ENCODE assay signal across 8 mouse cellular contexts in genomic region chr13:21787760-21788593, GRCm38 (mm10). TPM values are rescaled to one million over a fixed set of nuclear protein-coding genes. Genes with fewer than 3 reads are reported as not detected.
DNase-seq lines count a peak whose midpoint lies in the region; ATAC-seq and TF ChIP-seq lines count a peak whose summit lies in the region.

No protein-coding gene starts in this region.

- TF ChIP-seq CTCF in brain, embryonic 14.5 days (IDR thresholded peaks at IDR 0.05; ENCODE audit: borderline replicate concordance, extremely low read depth, insufficient read depth, insufficient read length) = no peak

- no peak for TF ChIP-seq POLR2A in brain, embryonic 14.5 days (IDR thresholded peaks at IDR 0.05; ENCODE audit: borderline replicate concordance, extremely low read depth, insufficient read depth, insufficient read length, poor library complexity, severe bottlenecking)

- peak overlapping the region; percentile 38 for H3K4me3 ChIP-seq in lung, embryonic 15.5 days
- peak overlapping the region; percentile 40 for H3K4me3 ChIP-seq in neural tube, embryonic 15.5 days (replicated peaks)

- H3K27ac ChIP-seq in lung, embryonic 15.5 days = peak overlapping the region; percentile 93
- 0 out of 2 replicates have a peak overlapping the region, but pooled peaks have one; percentile 33 for H3K27ac ChIP-seq in neural tube, embryonic 15.5 days (replicated peaks)

- DNase-seq in lung, postnatal 14 days = no peak
- peak; percentile 63 for DNase-seq in brain, embryonic 14.5 days (ENCODE audit: low read depth)
- DNase-seq in induced T-regulatory cell, adult 2 months (ENCODE audit: low read depth) = peak; percentile 58
- no peak for DNase-seq in frontal cortex, adult 2 months (ENCODE audit: extremely low spot score in 1 of 2, low spot score in 1 of 2)
- no peak for DNase-seq in lung, postnatal 10 days
- no peak for DNase-seq in kidney, adult 9 months

- no peaks in the 10 kb centered on the region for H3K36me3 ChIP-seq in lung, embryonic 15.5 days
- H3K36me3 ChIP-seq in neural tube, embryonic 15.5 days = no peaks in the 10 kb centered on the region

- no peaks in the 10 kb centered on the region for H3K27me3 ChIP-seq in lung, embryonic 15.5 days
- H3K27me3 ChIP-seq in neural tube, embryonic 15.5 days (replicated peaks) = no peaks in the 10 kb centered on the region

- peaks cover 49% of the 10 kb centered on the region for H3K4me1 ChIP-seq in lung, embryonic 15.5 days
- peaks cover 29% of the 10 kb centered on the region for H3K4me1 ChIP-seq in neural tube, embryonic 15.5 days

- peak overlapping the region; percentile 50 for H3K4me2 ChIP-seq in lung, embryonic 15.5 days
- H3K4me2 ChIP-seq in neural tube, embryonic 15.5 days = peak overlapping the region; percentile 67

- peak overlapping the region; percentile 29 for H3K9ac ChIP-seq in lung, embryonic 15.5 days
- 0 out of 2 replicates have a peak overlapping the region, but pooled peaks have one; percentile 34 for H3K9ac ChIP-seq in neural tube, embryonic 15.5 days (replicated peaks)

- ATAC-seq in lung, embryonic 15.5 days (ENCODE audit: borderline replicate concordance, extremely low read depth, low FRiP score, low TSS enrichment) = peak; percentile 2; the same call in 1 of the 2 replicates
- ATAC-seq in neural tube, embryonic 15.5 days (ENCODE audit: low FRiP score) = peak; percentile 6

- 21% methylated on average over 15 of the region's 21 CpGs for WGBS in lung, embryonic 15.5 days
- WGBS in neural tube, embryonic 15.5 days = 12% methylated on average over 16 of the region's 21 CpGs

- no peaks in the 10 kb centered on the region for H3K9me3 ChIP-seq in lung, embryonic 15.5 days
- no peaks in the 10 kb centered on the region for H3K9me3 ChIP-seq in neural tube, embryonic 15.5 days (replicated peaks)

RNA-seq across cellular contexts. Expression of gene Hist1h2bp, which starts 0.7 kb away (rescaled TPM):
- 2.1 and 3.1 TPM in 2 replicates for polyA plus RNA-seq in lung, embryonic 15.5 days (2015; fragmentation: Nextera tagmentation; extraction: Ambion mirVana)
- 2.5 TPM in 2 replicates for polyA plus RNA-seq in brain, embryonic 14.5 days (2012; rRNA removed)
- 0.56 and 1.8 TPM in 2 replicates for polyA plus RNA-seq in neural tube, embryonic 15.5 days (2015; fragmentation: Nextera tagmentation; extraction: Ambion mirVana)
- 0.32 and 0.57 TPM in 2 replicates for polyA plus RNA-seq in frontal cortex, adult 2 months (2012; rRNA removed)

RNA-seq across cellular contexts. Expression of gene Hist1h2an, which starts 1.0 kb away (rescaled TPM):
- polyA plus RNA-seq in lung, embryonic 15.5 days (2015; fragmentation: Nextera tagmentation; extraction: Ambion mirVana) = 10.7 and 22.4 TPM in 2 replicates
- polyA plus RNA-seq in brain, embryonic 14.5 days (2012; rRNA removed) = 8.8 and 12.7 TPM in 2 replicates
- 4.1 TPM in 1 of 2 replicates, not detected in the other for polyA plus RNA-seq in neural tube, embryonic 15.5 days (2015; fragmentation: Nextera tagmentation; extraction: Ambion mirVana)
- polyA plus RNA-seq in frontal cortex, adult 2 months (2012; rRNA removed) = not detected in 2 replicates

RNA-seq across cellular contexts. Expression of gene Hist1h3i, which starts 4.8 kb away (rescaled TPM):
- 137 and 172 TPM in 2 replicates for polyA plus RNA-seq in lung, embryonic 15.5 days (2015; fragmentation: Nextera tagmentation; extraction: Ambion mirVana)
- 35.6 and 40.1 TPM in 2 replicates for polyA plus RNA-seq in brain, embryonic 14.5 days (2012; rRNA removed)
- polyA plus RNA-seq in neural tube, embryonic 15.5 days (2015; fragmentation: Nextera tagmentation; extraction: Ambion mirVana) = 20.1 and 38.6 TPM in 2 replicates
- polyA plus RNA-seq in frontal cortex, adult 2 months (2012; rRNA removed) = 3.1 and 4.5 TPM in 2 replicates

RNA-seq across cellular contexts. Expression of gene Hist1h1b, which starts 7.6 kb away (rescaled TPM):
- polyA plus RNA-seq in lung, embryonic 15.5 days (2015; fragmentation: Nextera tagmentation; extraction: Ambion mirVana) = 41.4 and 42.0 TPM in 2 replicates
- 4.3 and 4.5 TPM in 2 replicates for polyA plus RNA-seq in brain, embryonic 14.5 days (2012; rRNA removed)
- 2.2 and 5.8 TPM in 2 replicates for polyA plus RNA-seq in neural tube, embryonic 15.5 days (2015; fragmentation: Nextera tagmentation; extraction: Ambion mirVana)
- polyA plus RNA-seq in frontal cortex, adult 2 months (2012; rRNA removed) = 0.18 and 0.71 TPM in 2 replicates

RNA-seq across cellular contexts. Expression of gene Hist1h2bq, which starts 22.0 kb away (rescaled TPM):
- polyA plus RNA-seq in lung, embryonic 15.5 days (2015; fragmentation: Nextera tagmentation; extraction: Ambion mirVana) = 23.1 and 31.1 TPM in 2 replicates
- 12.6 and 16.3 TPM in 2 replicates for polyA plus RNA-seq in brain, embryonic 14.5 days (2012; rRNA removed)
- 3.9 and 10.2 TPM in 2 replicates for polyA plus RNA-seq in neural tube, embryonic 15.5 days (2015; fragmentation: Nextera tagmentation; extraction: Ambion mirVana)
- polyA plus RNA-seq in frontal cortex, adult 2 months (2012; rRNA removed) = 1.5 and 1.9 TPM in 2 replicates

Comparison
In these comparisons a context has a peak if more than half of its experiments do, and no peak if none do; other contexts are left out.
1. DNase-seq: peak in brain, embryonic 14.5 days (single experiment) and induced T-regulatory cell, adult 2 months (single experiment); none in lung, postnatal 14 days (single experiment), frontal cortex, adult 2 months (0 of 2), lung, postnatal 10 days (single experiment) and kidney, adult 9 months (single experiment).